ENCODE assay signal across 37 mouse cellular contexts in genomic region chr7:49853342-49854181, GRCm38 (mm10). TPM values are rescaled to one million over a fixed set of nuclear protein-coding genes. Genes with fewer than 3 reads are reported as not detected.
DNase-seq lines count a peak whose midpoint lies in the region; ATAC-seq and TF ChIP-seq lines count a peak whose summit lies in the region.
"Had no signal": no experiment of that assay in that cellular context is flagged by ENCODE, and none has a peak within 500 bp of the region (broad histone marks: within the 10 kb centered on the region; RNA-seq: fewer than 3 reads in every experiment).

No protein-coding gene starts in this region.

- H3K9ac ChIP-seq in heart, embryonic 13.5 days: no peak overlapping the region
- H3K9ac ChIP-seq in liver, embryonic 11.5 days (ENCODE audit: low read depth, low read length): no peak overlapping the region
- H3K9ac ChIP-seq in liver, embryonic 14.5 days (replicated peaks): no peak overlapping the region
- no peak overlapping the region for H3K9ac ChIP-seq in forebrain, postnatal 0 days
- H3K9ac ChIP-seq: embryonic facial prominence, embryonic 12.5 days; hindbrain, embryonic 15.5 days; kidney, embryonic 15.5 days; limb, embryonic 13.5 days; midbrain, embryonic 15.5 days; neural tube, embryonic 15.5 days had no signal

- H3K36me3 ChIP-seq in heart, embryonic 13.5 days: peaks cover 45% of the 10 kb centered on the region
- peaks cover 14% of the 10 kb centered on the region for H3K36me3 ChIP-seq in liver, embryonic 11.5 days (ENCODE audit: control insufficient read depth, insufficient read depth, low read length)
- H3K36me3 ChIP-seq in liver, embryonic 14.5 days (replicated peaks; ENCODE audit: control insufficient read depth, insufficient read depth, low read depth): peaks cover 6% of the 10 kb centered on the region
- peaks cover 20% of the 10 kb centered on the region for H3K36me3 ChIP-seq in forebrain, postnatal 0 days (ENCODE audit: insufficient read depth)
- H3K36me3 ChIP-seq: midbrain, embryonic 15.5 days had no signal

- peak overlapping the region; percentile 53; the same call in 1 of the 2 replicates for H3K27ac ChIP-seq in heart, embryonic 13.5 days (replicated peaks)
- no peak overlapping the region for H3K27ac ChIP-seq in liver, embryonic 11.5 days (ENCODE audit: low read depth, low read length)
- no peak overlapping the region for H3K27ac ChIP-seq in liver, embryonic 14.5 days
- H3K27ac ChIP-seq in forebrain, postnatal 0 days (ENCODE audit: low read depth, low read length): no peak overlapping the region
- H3K27ac ChIP-seq: embryonic facial prominence, embryonic 12.5 days; hindbrain, embryonic 15.5 days; kidney, embryonic 15.5 days; layer of hippocampus, adult 2 months; limb, embryonic 13.5 days; macrophage; midbrain, embryonic 10.5 days; midbrain, embryonic 15.5 days; neural tube, embryonic 15.5 days had no signal

- 69% methylated on average over 5 of the region's 5 CpGs for WGBS in heart, embryonic 13.5 days
- WGBS in liver, embryonic 11.5 days: 67% methylated on average over 5 of the region's 5 CpGs
- 36% methylated on average over 5 of the region's 5 CpGs for WGBS in liver, embryonic 14.5 days (ENCODE audit: insufficient replicate concordance)
- 86% methylated on average over 5 of the region's 5 CpGs for WGBS in forebrain, postnatal 0 days

- H3K27me3 ChIP-seq in heart, embryonic 13.5 days (replicated peaks): no peaks in the 10 kb centered on the region
- no peaks in the 10 kb centered on the region for H3K27me3 ChIP-seq in liver, embryonic 11.5 days (replicated peaks; ENCODE audit: control insufficient read depth, insufficient read depth, low read length)
- no peaks in the 10 kb centered on the region for H3K27me3 ChIP-seq in liver, embryonic 14.5 days (ENCODE audit: control insufficient read depth, insufficient read depth, low read length)
- H3K27me3 ChIP-seq in forebrain, postnatal 0 days (ENCODE audit: insufficient read depth, low read length): no peaks in the 10 kb centered on the region
- H3K27me3 ChIP-seq: embryonic facial prominence, embryonic 12.5 days; hindbrain, embryonic 15.5 days; kidney, embryonic 15.5 days; limb, embryonic 13.5 days; midbrain, embryonic 15.5 days; neural tube, embryonic 15.5 days had no signal

- no peak for TF ChIP-seq CTCF in liver, embryonic 14.5 days (IDR thresholded peaks at IDR 0.05; ENCODE audit: low read depth)
- TF ChIP-seq CTCF in forebrain, postnatal 0 days (IDR thresholded peaks at IDR 0.05; ENCODE audit: low read depth): no peak

- no peak overlapping the region for H3K4me2 ChIP-seq in heart, embryonic 13.5 days
- H3K4me2 ChIP-seq in liver, embryonic 11.5 days: no peak overlapping the region
- H3K4me2 ChIP-seq in liver, embryonic 14.5 days (ENCODE audit: low read depth): no peak overlapping the region
- no peak overlapping the region for H3K4me2 ChIP-seq in forebrain, postnatal 0 days (ENCODE audit: low read depth)
- H3K4me2 ChIP-seq: embryonic facial prominence, embryonic 12.5 days; hindbrain, embryonic 15.5 days; kidney, embryonic 15.5 days; limb, embryonic 13.5 days; midbrain, embryonic 15.5 days; neural tube, embryonic 15.5 days had no signal

- DNase-seq in heart, adult 8-10 months (ENCODE audit: low spot score): no peak
- DNase-seq in liver, embryonic 11.5 days (ENCODE audit: low spot score): no peak
- no peak for DNase-seq in liver
- no peak for DNase-seq in liver, embryonic 14.5 days (ENCODE audit: low read depth in 3 of 3, low spot score in 3 of 3)
- no peak for DNase-seq in retina, embryonic 14.5 days (ENCODE audit: low spot score)
- DNase-seq in forebrain, postnatal 0 days: no peak
- DNase-seq: adrenal gland, postnatal 25 days; cerebellum, adult 9-10 months; cerebellum, postnatal 36 days; embryo, embryonic 11 days; gastrocnemius, postnatal 14 days; heart, adult 18-20 months; heart, postnatal 36 days; kidney, adult 18-20 months; kidney, postnatal 25 days; lung, adult 2 months; lung, postnatal 10 days; right cerebral cortex, adult 18-20 months; spleen, adult 18-20 months; thymus, adult 18-20 months; thymus, postnatal 25 days had no signal

- no peak for ATAC-seq in heart, embryonic 13.5 days (ENCODE audit: extremely low read depth, insufficient number of reproducible peaks, low FRiP score, low TSS enrichment)
- peak; percentile 65 for ATAC-seq in liver, embryonic 11.5 days (replicated peaks; ENCODE audit: low FRiP score)
- peak; percentile 65; the same call in 1 of the 2 replicates for ATAC-seq in liver, embryonic 14.5 days (ENCODE audit: insufficient read depth)
- peak; percentile 83 for ATAC-seq in megakaryocyte-erythroid progenitor cell, adult 5-6 weeks (replicated peaks; ENCODE audit: low FRiP score, low TSS enrichment, poor library complexity, severe bottlenecking)
- ATAC-seq in forebrain, postnatal 0 days: no peak
- ATAC-seq: midbrain, embryonic 15.5 days had no signal

- peaks cover 11% of the 10 kb centered on the region for H3K4me1 ChIP-seq in heart, embryonic 13.5 days
- H3K4me1 ChIP-seq in liver, embryonic 11.5 days (replicated peaks; ENCODE audit: control insufficient read depth, insufficient read depth, low read length): no peaks in the 10 kb centered on the region
- peaks cover 0 to 5% of the 10 kb centered on the region in 2 experiments; a peak in 2 of 4 replicates for H3K4me1 ChIP-seq in liver, embryonic 14.5 days (replicated peaks; ENCODE audit: control insufficient read depth in 2 of 2, insufficient read depth in 2 of 2, low read length in 1 of 2)
- no peaks in the 10 kb centered on the region for H3K4me1 ChIP-seq in forebrain, postnatal 0 days (ENCODE audit: insufficient read depth)
- H3K4me1 ChIP-seq: embryonic facial prominence, embryonic 12.5 days; hindbrain, embryonic 15.5 days; limb, embryonic 13.5 days; midbrain, embryonic 10.5 days; midbrain, embryonic 15.5 days; neural tube, embryonic 15.5 days had no signal

- TF ChIP-seq EP300 in liver, embryonic 14.5 days (IDR thresholded peaks at IDR 0.05; ENCODE audit: low read depth): peak; percentile 43

- H3K4me3 ChIP-seq in heart, embryonic 13.5 days: no peak overlapping the region
- no peak overlapping the region for H3K4me3 ChIP-seq in liver, embryonic 11.5 days (ENCODE audit: low read depth, low read length)
- no peak overlapping the region for H3K4me3 ChIP-seq in liver, embryonic 14.5 days (ENCODE audit: insufficient read depth in 1 of 2, low read depth in 2 of 2, low read length in 2 of 2)
- no peak overlapping the region for H3K4me3 ChIP-seq in forebrain, postnatal 0 days (ENCODE audit: low read depth, low read length)
- H3K4me3 ChIP-seq: embryonic facial prominence, embryonic 12.5 days; hindbrain, embryonic 15.5 days; kidney, embryonic 15.5 days; layer of hippocampus, adult 2 months; limb, embryonic 13.5 days; midbrain, embryonic 10.5 days; midbrain, embryonic 15.5 days; neural tube, embryonic 15.5 days had no signal

- H3K9me3 ChIP-seq in heart, embryonic 13.5 days: no peaks in the 10 kb centered on the region
- no peaks in the 10 kb centered on the region for H3K9me3 ChIP-seq in liver, embryonic 11.5 days (ENCODE audit: control insufficient read depth, low read length)
- H3K9me3 ChIP-seq in liver, embryonic 14.5 days (ENCODE audit: control insufficient read depth, low read length): no peaks in the 10 kb centered on the region
- H3K9me3 ChIP-seq in forebrain, postnatal 0 days (ENCODE audit: low read length): no peaks in the 10 kb centered on the region
- H3K9me3 ChIP-seq: embryonic facial prominence, embryonic 12.5 days; G1E; hindbrain, embryonic 15.5 days; kidney, embryonic 15.5 days; limb, embryonic 13.5 days; midbrain, embryonic 10.5 days; midbrain, embryonic 15.5 days; neural tube, embryonic 15.5 days had no signal

RNA-seq across cellular contexts. Expression of gene Slc6a5, which starts 56.4 kb away (rescaled TPM):
- polyA plus RNA-seq in heart, embryonic 13.5 days (2015; fragmentation: Nextera tagmentation; extraction: Ambion mirVana): not detected in 2 replicates
- total RNA-seq in heart, adult 8-10 months (2022): not detected
- not detected in 2 replicates for polyA plus RNA-seq in liver, embryonic 11.5 days (2014; fragmentation: Nextera tagmentation; extraction: Ambion mirVana)
- polyA plus RNA-seq in liver, embryonic 14.5 days (2012; rRNA removed): 0.01 TPM in 2 replicates
- polyA plus RNA-seq in liver, embryonic 14.5 days (2014; fragmentation: Nextera tagmentation; extraction: Ambion mirVana): not detected in 2 replicates
- not detected in 2 replicates for total RNA-seq in megakaryocyte-erythroid progenitor cell, adult 5-6 weeks (2014; fragmentation: Nextera tagmentation)
- total RNA-seq in megakaryocyte-erythroid progenitor cell, adult 5-6 weeks (2017): not detected in 2 replicates
- total RNA-seq in forebrain, postnatal 0 days (2014; rRNA removed): 0.10 TPM in 1 of 2 replicates, not detected in the other
- polyA plus RNA-seq in forebrain, postnatal 0 days (2015; fragmentation: Nextera tagmentation; extraction: Ambion mirVana): not detected in 2 replicates
- total RNA-seq: gastrocnemius, postnatal 14 days; heart, adult 18-20 months; heart, postnatal 36 days; layer of hippocampus, adult 2 months had no signal
- polyA plus RNA-seq: forebrain, embryonic 11.5 days; G1E; heart, embryonic 14.5 days; intestine, embryonic 14.5 days; lung, adult 2 months; macrophage; midbrain, embryonic 10.5 days; stomach, embryonic 16.5 days had no signal

Comparison
In these comparisons a context has a peak if more than half of its experiments do, and no peak if none do; other contexts are left out.
1. ATAC-seq: peak in liver, embryonic 11.5 days (single experiment), liver, embryonic 14.5 days (single experiment) and megakaryocyte-erythroid progenitor cell, adult 5-6 weeks (single experiment); none in heart, embryonic 13.5 days (single experiment) and forebrain, postnatal 0 days (single experiment).